Mouse (Mus musculus) spleen, postnatal 36 days (tissue): ENCODE measurements around the gene Fam171b.

Experiments
- DNase-seq, 2 experiments: peaks; one replicate each; pipeline ENCODE4 v3.0.0; 2022; ENCODE audit warnings: low spot score in 2 of 2, mixed read lengths in 1 of 2

Gene Fam171b

DNA sequence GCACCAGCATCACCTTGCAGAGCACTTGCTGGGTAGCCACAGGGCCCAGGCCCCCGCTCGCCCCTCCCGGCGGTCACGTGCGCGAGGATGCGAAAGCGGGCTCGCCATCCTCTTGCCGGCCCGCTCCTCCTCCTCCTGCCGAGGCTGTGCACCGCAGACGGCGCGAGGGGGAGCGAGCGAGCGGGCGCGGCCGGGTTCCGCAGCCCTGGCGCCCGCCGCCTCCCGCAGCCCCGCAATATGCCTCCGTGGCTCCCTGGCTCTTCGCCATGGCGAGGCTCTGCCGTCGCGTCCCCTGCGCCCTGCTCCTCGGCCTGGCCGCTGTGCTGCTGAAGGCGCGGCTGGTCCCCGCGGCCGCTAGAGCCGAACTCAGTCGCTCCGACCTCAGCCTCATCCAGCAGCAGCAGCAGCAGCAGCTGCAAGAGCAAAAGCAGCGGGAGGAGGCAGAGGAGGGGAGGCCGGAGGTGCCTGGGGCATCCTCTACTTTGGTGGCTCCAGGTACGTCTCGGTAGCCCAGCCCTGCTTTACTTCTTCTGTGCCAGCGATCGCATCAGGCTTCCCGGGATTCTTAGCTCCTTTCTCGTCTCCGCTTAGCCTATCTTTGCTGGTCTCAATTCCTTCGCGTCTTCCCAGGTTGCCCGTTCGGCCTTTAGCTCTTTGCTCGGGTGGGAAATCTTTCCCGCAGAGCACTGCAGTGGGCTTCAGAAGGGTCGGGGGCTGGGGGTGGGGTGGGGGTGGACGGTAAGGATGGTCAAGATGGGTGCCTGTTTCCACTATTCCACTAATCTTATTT lies at the start of gene Fam171b:
Fam171b (plus strand) TSS at position 154 of the 790 bp plus-strand sequence.
- peak; percentile 37 to 45 for DNase-seq

DNA sequence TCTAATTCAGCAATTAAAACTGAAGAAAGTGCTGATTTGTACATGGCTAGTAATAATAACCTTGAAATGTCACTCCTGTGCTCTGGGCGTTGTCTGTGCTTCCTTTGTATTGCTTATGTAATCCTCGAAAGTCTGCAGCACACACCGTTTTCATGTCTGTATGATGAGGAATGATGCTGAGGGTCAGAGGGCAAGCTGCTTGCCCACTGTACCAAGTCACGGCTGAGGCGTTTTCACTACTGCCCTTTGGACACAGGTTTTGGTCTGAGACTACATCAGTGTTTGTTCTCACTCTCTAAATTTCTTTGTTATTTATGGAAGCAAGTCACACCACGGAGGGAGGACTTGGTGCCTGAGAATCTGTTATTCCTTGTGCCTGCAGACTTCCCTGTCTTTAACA lies 46.4 kb upstream of the Fam171b start:
- no peak for DNase-seq

DNA sequence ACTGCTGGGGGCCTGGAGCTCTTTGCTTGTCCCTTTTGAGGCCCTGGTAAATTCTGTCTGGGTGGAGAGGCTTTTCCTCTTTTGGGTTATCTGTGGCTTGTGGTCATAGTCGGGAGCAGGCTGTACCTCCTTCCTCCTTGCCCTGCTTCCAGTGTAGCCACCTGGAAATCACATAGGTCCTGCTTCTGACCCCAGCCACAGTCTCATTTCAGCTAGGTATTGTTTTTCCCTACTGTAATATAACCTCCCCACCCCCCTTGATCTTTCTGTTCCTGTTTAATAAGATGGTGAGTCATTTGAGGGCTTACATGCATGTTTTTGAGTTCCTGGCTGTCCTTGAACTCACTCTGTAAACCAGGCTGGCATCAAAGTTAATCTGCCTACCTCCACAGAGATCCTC lies 45.6 kb upstream of the Fam171b start:
- no peak for DNase-seq

DNA sequence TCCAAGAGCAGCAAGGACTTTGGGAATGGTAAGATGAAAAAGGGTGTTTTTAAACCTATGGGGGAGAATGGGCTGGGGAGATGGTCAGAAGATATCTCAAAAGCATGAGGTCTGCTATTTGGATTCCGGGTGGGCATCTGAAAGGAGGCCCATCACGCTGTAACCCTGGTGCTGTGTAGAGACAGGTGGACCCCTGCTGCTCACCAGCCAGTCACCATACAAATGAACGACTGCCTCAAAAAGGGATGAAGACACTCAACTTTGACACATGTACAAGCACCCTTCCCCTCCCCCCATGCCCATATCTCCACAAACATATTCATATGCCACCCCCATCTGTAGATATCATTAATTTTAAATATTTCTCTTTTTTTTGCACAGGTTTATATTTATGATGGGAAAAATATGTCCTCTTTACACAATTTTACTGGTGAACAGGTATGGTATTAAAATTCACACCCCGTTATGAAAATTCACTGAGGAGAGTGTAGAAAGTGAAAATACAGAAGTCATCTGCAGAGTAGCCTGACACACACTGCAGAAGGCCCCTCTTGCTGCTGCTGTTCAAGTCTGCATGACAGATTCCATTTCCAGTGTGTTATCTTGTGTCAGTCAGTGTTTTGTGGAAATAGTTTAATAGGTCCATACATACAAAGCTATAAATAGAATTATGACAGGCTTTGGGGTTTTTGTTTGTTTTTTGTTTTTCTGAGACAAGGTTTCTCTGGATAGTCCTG lies 44.0 kb upstream of the Fam171b start:
- DNase-seq = no peak

DNA sequence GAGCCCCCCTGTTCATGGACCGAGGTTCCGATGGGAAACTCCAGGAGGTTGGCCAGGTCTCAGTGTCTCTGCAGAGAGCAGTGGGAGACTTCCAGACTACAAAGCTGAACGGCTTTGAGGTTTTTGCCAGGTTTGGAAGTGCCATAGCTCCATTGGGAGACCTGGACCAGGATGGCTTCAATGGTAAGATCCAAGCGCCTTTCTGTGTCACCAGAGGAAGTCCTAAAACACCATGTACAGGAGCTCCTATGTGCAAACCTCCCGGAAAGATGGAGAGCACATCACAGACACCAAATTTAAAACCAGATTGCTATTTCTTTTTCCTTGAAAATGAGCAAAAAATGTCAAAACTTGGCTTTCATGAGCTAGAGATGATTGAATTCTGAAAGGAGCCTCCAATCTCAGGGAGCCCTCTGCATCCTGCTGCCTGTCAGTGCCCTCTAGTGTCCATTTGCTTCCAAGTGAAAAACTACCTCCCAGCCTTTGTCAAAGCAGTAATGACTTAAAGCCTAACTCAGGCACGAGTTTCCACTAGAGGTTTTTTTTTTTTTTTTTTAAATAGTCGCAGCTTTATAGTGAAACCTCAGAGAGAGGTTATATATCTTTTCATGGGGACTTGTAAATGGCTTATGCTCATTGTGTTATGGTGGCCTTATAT lies 41.2 kb upstream of the Fam171b start:
- DNase-seq = peak; percentile 46 to 51

DNA sequence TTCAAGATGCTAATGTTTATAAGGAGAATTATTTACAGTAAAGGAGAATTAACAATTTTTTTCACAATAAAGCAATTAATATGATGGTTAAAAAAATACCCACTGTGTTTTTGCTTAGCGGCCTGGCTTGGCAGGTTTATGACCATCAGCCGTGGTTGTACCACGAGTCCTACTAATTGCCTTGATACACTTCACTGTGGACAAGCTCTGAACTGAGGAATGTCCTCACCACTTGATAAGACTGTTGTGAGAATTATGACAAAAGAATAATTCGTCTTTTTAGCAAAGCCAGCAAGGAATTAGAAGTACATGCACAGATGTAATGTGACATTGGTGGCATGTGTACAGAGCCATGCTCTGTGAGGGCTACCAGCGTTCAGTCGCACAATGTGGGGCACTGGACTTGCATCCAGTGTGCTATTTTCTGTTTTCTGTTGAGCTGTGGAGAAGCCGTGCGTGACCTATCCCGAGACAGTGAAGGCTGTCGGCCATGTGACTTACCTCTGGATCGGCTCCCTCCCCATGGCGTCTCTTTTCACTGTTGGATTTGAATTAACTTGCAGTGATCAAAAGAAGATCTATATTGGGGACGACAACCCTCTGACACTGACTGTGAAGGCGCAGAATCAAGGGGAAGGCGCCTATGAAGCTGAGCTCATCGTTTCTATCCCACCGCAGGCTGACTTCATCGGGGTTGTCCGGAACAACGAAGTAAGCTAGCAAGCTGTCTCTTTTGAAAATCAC lies 20.9 kb upstream of the Fam171b start:
- DNase-seq = no peak

DNA sequence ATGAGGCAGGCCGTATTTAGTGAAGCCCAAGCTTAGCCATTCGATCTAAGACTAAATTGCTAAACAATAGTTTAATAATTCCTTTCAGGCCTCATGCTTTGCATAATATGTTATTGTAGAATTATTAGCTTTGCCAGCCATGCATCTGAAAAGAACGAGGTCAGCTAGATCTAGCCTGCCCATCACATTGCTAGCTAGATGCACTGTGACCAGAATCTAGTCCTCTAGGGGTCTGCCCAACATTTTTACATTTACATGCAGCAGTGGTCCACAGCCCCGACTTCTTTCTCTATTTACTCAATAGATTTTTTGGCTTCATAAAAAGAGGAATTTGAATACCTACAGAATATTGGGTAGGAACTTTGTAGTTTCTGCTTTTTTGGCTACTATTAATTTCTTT lies 20.3 kb upstream of the Fam171b start:
- no peak for DNase-seq

DNA sequence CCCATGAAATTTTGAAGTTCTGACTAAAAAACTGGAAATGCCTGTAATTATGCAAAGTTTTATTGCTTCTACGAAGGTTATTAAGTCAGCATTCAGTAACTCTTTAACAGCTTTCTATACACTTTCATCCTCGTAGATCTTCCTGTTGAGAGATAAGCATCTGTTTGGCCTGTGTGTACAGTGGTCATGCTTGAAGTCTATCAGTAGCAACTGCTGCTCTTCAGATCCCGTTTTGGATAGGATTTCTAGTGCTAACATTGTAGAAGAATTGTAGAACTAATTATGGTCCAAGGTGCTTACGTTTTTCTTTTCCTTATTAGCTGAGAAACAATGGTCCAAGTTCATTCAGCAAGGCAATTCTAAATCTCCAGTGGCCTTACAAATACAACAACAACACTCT lies 16.7 kb upstream of the Fam171b start:
- no peak for DNase-seq

DNA sequence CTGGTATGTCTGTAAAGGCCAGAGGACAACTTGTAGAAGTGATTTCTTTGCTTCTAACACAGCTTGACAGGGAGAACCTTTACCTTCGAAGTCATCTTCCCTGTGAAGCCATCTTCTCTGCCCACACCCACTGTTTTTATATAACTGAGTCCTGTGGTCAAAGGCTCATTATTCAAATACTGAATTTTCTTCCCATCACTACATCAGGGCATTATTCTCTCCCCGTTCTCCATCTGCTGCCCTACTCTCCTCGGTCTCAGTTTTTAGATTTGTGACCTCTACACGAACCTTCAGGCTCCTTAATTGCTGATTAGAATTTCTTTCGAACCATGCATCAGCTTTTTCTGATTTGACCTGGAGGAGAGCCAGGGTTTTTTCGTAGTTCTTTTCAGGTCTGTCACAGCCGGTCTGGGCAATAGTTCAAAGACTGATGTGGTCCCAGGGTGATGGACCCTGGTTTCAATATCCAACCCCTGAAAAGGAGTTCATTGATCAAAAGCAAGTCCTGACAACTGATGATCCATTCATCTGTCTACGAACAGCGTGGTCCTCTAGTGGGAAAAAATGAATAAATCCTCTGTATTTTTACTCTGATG lies 14.4 kb upstream of the Fam171b start:
- no peak for DNase-seq

DNA sequence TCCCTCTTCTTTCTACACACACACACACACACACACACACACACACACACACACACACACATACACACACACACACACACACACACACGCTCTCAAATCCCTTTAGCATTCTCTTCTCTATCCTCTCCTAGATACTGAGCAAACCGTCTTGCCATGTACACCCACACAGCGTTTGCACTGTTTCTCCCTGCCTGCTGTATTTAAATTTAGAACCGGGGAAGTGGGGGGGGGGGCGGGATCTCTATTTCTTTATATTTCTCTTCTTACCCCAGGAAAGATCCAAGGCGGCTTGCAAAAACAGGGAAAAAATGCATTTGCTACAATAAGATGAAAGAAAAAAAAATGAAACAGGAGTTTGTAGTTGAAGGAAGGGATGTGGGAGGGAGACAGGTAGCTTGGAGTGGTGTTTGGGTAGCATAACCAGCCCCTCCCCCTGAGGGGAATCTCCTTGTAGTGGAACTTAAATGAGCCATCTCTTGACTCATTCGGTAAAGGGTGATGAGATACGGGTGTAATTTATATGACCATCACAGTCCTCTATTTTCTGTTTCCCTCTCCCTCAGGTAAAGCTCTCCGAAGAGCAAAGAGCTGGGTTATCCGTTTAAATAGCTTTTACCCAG lies 947 bp downstream of the Fam171b start:
- no peak for DNase-seq

DNA sequence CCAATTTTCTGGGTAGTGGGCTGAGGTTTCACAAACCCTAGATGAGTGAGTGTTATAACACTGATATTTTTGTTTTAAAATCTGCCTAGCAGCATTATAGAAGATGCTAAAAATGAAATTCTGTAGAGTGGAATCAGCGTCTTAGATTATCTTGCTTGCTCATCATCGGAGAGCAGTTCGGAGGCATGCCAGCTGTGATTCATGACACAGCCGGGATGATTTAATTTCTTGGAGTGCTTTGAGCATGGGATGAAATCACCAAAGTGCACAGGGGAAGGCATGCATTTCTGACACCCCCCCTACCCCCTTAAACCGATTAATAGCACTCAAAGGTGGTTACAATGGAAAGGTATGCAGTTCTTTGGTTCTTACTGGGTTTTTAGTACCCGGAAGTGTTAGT lies 1.6 kb downstream of the Fam171b start:
- no peak for DNase-seq

DNA sequence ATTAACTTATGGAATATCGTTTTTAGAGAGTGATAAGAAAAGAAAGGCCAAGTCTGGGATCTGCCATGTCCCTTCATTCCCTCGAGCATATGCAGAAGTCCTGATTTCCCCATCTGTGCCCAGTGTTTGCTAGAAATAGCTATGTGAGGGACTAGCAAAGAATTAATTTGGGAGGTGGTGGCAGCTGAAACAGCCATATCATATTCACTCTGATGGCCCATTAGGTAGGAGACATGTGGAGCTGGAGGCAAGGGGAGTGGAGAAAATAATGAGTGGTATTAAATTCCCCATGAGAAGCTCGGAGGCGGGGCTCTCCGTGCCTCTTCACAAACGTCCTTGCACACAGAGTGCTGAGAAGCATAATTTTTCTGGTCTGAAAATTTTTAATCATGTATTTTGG lies 3.7 kb downstream of the Fam171b start:
- DNase-seq = no peak

DNA sequence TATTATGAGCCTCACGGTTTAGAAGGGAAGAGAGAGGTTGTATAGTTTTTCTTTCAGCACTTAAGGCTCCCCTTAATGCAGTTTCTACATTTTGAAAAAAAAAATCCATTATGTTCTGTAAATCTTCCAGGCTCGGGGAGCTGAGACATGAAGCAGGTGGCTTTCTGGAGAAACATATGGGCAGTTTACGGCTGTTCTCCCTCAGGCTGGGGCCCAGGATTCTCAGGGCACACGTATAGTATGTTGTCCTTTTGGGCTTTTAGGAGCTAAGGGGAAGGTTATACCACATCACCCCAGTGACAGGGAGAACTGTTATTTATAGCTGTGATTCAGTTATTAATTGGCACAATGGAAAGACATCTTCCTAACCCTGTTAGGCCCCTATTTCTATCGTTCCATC lies 12.7 kb downstream of the Fam171b start:
- no peak for DNase-seq

DNA sequence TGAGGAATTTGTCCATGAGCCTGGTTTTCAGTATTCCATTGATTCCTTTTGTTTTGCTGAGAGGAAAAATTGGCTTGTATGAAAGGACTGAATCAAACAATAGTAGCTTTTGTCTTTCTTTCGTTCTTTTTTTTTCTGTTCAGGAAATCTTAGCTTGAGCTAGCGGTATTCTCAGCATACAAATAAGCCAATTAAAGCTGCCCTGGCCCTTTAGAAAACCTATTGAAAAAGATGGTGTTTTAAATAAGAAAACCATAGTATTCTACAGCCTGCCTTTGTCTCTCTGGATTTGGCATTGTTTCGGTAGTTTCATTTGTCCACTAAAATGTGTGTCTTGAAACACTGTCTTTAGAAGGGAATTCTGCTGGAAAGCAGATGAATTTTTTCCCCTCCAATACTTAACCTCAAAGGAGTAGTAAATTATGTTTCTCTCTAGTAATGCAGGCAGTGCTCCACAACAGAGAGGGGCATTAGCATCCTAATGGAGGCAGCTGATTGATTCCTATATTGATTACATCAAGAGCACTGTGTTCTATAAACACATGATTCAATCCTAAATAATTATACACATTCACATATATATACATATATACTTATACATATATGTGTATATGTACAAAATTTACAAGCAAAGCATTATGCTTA lies 16.6 kb downstream of the Fam171b start:
- no peak for DNase-seq

DNA sequence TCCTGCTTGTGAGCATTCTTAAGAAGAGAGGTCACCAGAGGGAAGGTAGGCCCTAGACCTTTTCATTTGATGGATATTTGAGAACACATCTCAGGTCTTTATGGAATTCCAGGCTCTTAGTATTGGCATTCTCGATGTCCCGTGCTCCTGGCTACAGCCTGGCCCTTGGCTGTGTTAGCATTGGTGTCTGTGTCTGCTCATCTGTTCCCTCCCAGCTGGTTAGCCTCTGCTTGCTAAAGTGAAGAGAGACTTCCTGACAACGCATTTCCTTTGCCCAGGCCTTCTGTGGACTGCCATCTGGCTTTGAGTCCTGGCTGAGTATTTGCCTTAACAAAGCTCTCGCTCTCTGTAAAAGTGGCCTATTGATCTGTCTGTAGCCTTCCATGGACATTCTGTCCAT lies 20.5 kb downstream of the Fam171b start:
- no peak for DNase-seq

DNA sequence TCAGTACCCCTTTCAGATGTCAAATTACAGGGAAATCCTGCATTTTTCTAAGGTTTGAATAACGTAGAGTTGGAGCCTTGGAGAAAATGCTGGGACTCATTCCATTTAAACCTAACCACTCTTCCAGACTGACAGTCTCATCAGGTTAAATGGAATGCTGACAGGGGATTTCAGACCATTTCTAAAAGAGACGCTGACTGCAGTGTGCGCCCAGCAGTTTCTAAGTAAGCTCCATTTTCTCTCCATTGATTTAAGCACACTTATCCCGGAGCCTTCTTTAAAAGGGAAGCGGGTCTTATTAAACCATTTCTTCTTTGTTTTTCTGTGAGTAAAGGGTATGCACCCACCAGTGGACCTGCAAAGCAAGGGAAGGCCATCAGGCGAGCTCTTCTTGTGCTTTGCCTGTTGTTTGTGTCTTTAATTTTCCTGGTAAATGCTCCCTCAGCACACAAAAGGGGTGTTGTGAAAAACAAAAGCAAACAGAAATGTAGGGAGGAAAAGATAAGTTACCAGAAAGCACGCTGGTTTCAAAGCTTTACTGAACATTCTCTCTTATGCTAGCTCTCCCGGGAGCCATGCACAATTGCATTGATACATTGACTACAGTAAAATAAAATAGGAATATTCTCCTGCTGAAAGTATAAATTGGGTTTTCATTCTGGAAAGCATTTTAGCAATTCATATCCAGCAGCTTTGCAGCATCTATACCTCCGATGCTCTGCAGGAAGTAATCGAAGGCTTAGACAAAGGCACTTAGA lies 23.1 kb downstream of the Fam171b start:
- DNase-seq = no peak

DNA sequence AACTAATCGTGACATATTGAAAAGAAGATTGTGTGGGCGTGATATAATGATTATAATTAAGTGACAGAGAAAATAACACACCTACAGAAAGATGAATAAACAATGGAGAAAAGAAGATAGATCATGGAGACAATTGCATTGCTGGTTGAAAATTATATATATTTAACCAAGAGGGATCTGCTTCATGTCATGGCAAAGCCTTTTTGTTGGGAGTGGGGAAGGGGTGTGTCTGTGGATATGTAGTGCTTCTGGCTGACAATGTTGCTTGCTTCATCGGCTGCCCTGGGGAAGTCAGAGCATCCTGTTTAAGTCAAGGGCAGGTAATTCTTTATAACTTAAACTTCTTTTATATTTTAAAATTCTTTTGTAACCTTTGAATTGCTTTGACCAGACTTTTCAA lies 36.1 kb downstream of the Fam171b start:
- DNase-seq = no peak

DNA sequence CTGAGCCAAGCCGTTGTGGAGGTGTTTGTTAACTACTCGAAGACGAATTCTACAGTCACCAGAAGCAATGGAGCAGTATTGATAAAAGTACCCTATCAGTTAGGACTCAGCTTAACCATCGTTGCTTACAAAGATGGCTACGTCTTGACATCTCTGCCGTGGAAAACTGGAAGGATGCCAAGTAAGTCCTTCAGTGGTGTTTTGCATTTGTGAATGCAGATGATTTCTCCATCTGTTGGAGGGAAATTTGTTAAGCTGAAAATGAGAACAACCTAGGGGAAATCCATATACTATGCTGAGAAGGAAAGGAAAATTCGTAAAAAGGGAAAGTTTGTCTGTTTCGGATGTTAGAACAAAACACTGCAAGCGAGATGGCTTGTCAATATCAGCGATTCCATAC lies 41.0 kb downstream of the Fam171b start:
- no peak for DNase-seq

DNA sequence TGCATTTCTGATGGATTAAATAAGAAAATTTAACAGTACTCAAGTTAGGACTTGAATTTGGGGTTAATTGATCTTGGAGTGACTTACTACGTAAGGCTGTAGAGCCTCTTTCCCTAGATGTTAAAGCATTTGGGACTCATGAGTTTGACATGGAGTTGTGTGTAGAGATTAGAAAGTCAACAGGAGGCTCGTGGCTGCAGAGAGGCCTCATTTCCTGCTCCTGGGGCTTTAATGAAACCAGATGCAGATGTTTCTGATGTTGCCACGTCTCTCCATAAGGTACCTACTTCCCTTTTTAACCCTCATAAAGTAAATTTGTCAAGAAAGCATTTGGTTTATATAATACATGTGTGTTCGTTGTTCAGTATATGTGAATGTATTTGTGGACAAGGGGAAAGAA lies 43.8 kb downstream of the Fam171b start:
- DNase-seq = no peak

DNA sequence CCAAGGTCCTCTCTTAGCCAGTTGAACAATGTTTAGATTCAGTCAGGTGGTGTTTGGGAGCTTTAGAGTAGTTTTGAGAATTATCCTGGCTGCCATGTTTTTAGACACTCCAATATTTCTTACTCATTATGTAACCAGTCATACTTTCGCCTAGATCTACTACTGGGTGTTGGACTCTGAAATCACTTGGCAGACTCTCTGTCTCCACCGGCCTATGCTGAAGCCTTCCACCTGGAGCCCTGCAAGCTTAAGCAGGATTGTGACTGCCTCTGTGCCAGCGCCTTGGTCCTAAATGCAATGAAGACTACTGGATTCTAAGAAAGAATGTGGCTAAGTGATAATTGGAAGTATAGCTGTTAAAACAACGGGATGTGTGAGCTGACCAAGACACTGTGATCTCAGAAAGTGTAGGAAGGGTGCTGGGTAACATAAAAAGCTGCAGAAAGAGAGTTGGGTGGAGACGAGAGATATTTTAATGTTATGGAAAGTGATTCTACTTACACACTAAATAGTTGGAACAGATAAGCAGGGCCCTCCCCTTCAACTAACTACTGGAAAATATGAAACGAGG lies 71.5 kb downstream of the Fam171b start:
- DNase-seq = no peak
